Mouse (Mus musculus) hindlimb bud, embryonic 11.5 days (tissue): ENCODE measurements around the gene Gm39566.
"Not testable (repeated sequence)": the region's sequence is repeated elsewhere in the genome, so short reads cannot be mapped to it uniquely, and the experiment has no call there.

ENCODE experiments used
- DNase-seq: peaks from one replicate; pipeline ENCODE4 v3.0.0-alpha.2; 2012; ENCODE audit warnings: low read depth, low spot score; ENCODE audit errors: extremely low spot score

Gm39566 gene

GRCm38 (mm10) chr11:69815155-69815554 is at the start of gene Gm39566:
Gene Gm39566 (minus strand): TSS chr11:69815298.
- no peak for DNase-seq

DNA sequence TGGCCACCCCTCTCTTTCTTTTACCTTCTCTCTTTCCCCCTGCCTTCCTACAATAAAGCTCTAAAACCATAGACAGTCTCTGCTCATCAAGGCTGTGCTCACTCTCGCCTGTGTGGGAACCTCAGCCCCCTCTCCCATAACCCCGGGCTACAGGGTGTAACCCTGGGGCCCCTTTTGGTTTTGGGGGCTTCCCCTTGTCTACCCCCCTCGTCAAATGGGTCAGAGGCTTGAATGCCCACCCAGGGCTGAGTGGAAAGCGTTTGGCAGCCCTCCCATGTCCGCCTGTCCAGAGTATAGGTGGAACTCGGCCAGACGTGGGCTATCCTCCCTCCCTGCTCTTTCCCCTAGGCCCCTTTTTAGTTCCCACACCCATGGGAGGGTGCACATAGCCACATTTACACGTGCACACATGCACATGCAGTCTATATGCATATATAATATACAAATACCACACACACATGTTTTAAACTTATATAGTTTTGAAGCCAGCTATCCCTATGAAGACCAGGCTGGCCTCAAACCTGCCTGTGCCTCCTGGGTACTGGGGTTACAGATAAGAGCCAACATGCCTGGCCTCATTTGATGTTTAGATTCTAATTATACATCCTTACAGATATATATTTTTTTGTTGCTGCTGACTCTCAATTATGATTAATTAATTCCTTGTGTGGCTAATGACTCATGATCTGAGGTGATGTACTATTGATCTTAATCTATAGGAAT is 49.2 kb upstream of the Gm39566 start:
- DNase-seq = no peak

DNA sequence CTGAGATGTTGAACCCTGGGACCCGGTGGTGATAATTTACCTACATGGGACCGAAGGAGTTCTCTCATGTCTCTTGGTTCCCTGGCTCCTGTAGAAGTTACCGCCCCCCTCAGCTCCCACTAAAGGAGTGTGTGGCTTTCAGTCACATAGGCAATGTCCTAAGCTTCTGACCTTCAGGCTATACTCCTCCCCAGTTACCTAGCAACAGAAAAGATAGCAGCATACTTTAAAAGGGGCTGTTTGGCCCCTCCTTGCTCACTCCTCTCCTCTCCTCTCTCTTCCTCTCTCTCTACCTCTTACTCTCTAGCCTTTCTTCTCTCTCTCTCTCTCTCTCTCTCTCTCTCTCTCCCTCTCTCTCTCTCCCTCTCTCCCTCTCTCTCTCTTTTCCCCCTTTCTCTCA is 48.6 kb upstream of the Gm39566 start:
- DNase-seq = not testable (repeated sequence)

- no peak for DNase-seq
Measured at GRCm38 (mm10) chr11:69858113-69858998, 43.3 kb upstream of the Gm39566 start, which contains the start of gene Tnk1. Gene Tnk1 (minus strand): TSS chr11:69858730.

GRCm38 (mm10) chr11:69855347-69855746 is 40.2 kb upstream of the Gm39566 start:
- no peak for DNase-seq

GRCm38 (mm10) chr11:69854680-69855079 is 39.6 kb upstream of the Gm39566 start:
- no peak for DNase-seq

DNA sequence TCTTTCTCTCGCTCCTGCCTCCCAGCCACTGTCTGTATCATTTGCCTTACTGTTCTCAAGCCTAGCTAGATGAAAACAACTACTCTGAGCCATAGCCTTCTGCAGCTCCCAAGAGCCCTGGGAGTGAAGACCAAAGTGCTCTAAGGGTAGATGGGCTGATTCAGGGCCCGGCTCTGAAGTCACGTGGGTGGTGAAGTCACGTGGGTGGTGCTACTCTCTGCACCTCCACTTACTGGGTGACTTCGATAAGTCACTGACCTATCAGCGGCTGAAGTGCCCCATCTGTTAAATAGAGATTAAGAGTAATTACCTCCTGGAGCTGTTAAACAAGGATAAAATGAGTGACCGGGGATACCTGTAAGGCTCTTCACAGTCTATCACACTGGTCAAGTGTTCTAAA is 38.9 kb upstream of the Gm39566 start:
- DNase-seq = no peak

- no peak for DNase-seq
Measured at GRCm38 (mm10) chr11:69850754-69851153, 35.7 kb upstream of the Gm39566 start.

- DNase-seq = no peak
Measured at GRCm38 (mm10) chr11:69849884-69850283, 34.8 kb upstream of the Gm39566 start.

- no peak for DNase-seq
Measured at GRCm38 (mm10) chr11:69849128-69849527, 34.0 kb upstream of the Gm39566 start.

GRCm38 (mm10) chr11:69848021-69848420 is 32.9 kb upstream of the Gm39566 start:
- DNase-seq = no peak

- DNase-seq = no peak
Measured at GRCm38 (mm10) chr11:69846738-69847688, 31.9 kb upstream of the Gm39566 start.

DNA sequence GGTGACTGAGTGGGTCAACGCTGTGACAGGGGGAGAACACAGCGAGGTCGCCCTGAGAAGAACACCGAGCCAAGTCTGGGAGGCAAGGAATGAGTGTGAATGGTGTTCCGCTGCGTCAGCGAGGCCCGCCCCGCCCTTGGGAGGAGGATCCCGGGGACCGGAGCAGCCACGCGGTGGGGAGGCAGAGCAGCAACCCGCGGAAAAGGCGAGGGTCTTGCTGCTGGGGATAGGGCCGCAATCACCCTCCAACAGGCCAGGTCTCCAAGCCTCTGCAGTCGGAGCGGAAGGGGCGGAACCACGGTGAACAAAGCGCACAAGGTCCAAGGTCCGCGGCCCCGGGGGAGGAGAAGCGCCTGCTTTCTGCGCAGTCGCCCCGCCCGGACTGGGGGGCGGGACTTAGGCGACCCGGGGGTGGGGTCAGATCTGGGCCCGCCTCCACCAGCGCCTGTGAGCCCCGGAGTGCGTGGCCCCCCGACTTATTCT is 31.1 kb upstream of the Gm39566 start, which contains the start of gene Plscr3:
TSS of gene Plscr3 (plus strand) at position 179 of the 483 bp plus-strand sequence.
- DNase-seq = peak; percentile 70

GRCm38 (mm10) chr11:69838714-69839104 is 23.6 kb upstream of the Gm39566 start:
- DNase-seq = no peak

GRCm38 (mm10) chr11:69837952-69838713 is 23.0 kb upstream of the Gm39566 start, which contains the start of gene Tmem256:
Gene Tmem256 (plus strand): TSS chr11:69838514.
- peak; percentile 93 for DNase-seq

DNA sequence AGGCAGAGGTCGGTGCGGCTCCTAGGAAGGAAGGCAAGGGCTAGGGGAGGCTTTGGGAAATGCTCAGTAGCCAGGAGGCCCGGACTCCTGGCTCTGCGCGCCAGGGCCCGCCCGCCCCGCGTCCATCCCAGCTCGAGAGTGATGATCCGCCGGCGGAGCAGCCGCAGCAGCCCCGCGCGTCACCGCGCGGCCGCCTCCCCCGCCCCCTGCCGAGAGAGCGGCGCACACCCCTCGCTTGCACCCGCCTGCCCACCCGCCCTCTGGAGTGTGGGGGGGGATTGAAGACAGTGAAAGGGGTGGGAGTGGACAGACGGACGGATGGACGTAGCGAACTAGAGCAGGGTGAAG is 22.5 kb upstream of the Gm39566 start, which contains the start of gene Nlgn2:
TSS of gene Nlgn2 (minus strand) at position 181 of the 348 bp plus-strand sequence.
- DNase-seq = no peak

DNA sequence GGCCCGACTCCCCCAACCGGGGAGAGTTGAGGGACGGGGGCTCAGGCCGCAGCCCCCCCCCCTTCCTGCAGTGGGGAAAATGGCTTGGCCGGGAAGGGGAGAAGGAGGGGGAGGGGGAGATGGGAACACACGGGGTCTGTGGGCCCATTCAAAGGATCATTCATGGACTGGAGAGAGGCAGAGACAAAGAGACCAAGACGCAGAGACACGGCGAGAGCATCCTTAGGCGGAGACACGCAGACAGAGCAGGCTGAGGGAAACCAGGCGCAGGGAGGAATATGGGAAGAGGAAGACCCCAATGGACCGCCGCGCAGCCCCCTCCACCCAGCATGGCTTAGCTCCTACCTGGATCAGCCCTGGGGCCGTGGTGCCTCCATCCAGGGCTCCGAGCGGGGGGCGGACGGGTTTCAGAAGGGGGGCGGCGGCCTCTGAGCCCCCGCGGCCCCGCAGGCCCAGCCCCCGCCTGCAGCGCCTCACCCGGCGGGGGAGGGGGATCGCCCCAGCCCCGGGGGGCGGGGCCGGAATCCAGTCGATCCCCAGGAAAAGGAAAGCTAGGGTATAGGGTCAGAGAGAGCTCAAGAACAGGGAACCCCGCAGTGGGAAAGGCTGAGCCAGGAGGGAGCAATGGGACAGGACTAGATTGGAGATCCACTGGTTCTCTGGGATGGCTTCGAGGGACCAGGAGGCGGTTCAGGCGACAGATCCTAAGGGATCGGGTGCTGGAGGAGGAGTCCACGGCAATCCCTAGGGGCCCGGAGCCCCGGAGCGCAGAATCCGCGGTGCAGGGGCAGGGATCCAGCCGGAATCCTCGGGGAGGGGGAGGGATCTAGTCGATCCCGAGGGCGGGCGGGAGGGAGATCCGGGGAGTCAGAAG is 21.8 kb upstream of the Gm39566 start:
- DNase-seq = no peak

- no peak for DNase-seq
Measured at GRCm38 (mm10) chr11:69835966-69836335, 20.9 kb upstream of the Gm39566 start.
